Comparison of ENCODE assay signal across 8 mouse cellular contexts in the genomic region with DNA sequence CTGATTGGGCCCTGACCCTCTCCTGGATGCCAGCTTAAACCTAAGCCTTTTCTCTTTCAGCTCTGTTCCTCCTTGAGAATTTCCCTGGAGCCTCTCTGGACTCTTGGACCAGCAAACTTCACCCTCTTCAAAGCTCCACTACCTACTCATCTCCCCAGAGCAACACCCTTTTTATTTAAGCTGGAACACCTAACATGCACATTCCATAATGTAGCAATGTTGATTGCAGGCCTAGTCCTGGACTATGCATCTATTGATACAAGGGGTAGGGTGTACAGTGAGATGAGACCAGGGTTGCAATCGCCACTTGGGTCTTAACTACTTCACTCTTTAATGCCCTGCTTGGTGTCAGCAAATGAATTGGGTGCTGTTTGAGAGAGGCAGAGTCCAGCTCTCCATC. TPM values are rescaled to one million over a fixed set of nuclear protein-coding genes. Genes with fewer than 3 reads are reported as not detected.
DNase-seq lines count a peak whose midpoint lies in the region; ATAC-seq and TF ChIP-seq lines count a peak whose summit lies in the region.

No protein-coding gene starts in this region.

- TF ChIP-seq POLR2A in embryonic fibroblast, embryonic 13.5 days (IDR thresholded peaks at IDR 0.05; ENCODE audit: low read depth, low read length) = no peak

- no peaks in the 10 kb centered on the region for H3K27me3 ChIP-seq in lung, embryonic 14.5 days (ENCODE audit: insufficient read depth, low read length)
- no peaks in the 10 kb centered on the region for H3K27me3 ChIP-seq in intestine, postnatal 0 days (replicated peaks; ENCODE audit: control insufficient read depth, insufficient read depth, low read length)
- H3K27me3 ChIP-seq in neural tube, embryonic 13.5 days = no peaks in the 10 kb centered on the region

- H3K27ac ChIP-seq in lung, embryonic 14.5 days (ENCODE audit: low read depth) = peak overlapping the region; percentile 75
- H3K27ac ChIP-seq in embryonic fibroblast, embryonic 13.5 days (ENCODE audit: insufficient read depth, low read length) = peak overlapping the region; percentile 11; the same call in 1 of the 2 replicates
- peak overlapping the region; percentile 82; the same call in 1 of the 2 replicates for H3K27ac ChIP-seq in intestine, postnatal 0 days (ENCODE audit: low read depth, low read length)
- peak overlapping the region; percentile 68 for H3K27ac ChIP-seq in neural tube, embryonic 13.5 days (replicated peaks)

- peaks cover 21% of the 10 kb centered on the region for H3K36me3 ChIP-seq in lung, embryonic 14.5 days (ENCODE audit: insufficient read depth)
- H3K36me3 ChIP-seq in intestine, postnatal 0 days (ENCODE audit: control insufficient read depth, insufficient read depth) = peaks cover 24% of the 10 kb centered on the region
- peaks cover 25% of the 10 kb centered on the region for H3K36me3 ChIP-seq in neural tube, embryonic 13.5 days

- no peak overlapping the region; the same call in 1 of the 2 replicates for H3K9ac ChIP-seq in lung, embryonic 14.5 days
- H3K9ac ChIP-seq in intestine, postnatal 0 days (ENCODE audit: low read depth, low read length) = no peak overlapping the region
- peak overlapping the region; percentile 52; the same call in 1 of the 2 replicates for H3K9ac ChIP-seq in neural tube, embryonic 13.5 days

- H3K4me1 ChIP-seq in lung, embryonic 14.5 days (ENCODE audit: insufficient read depth) = peaks cover 7% of the 10 kb centered on the region
- H3K4me1 ChIP-seq in embryonic fibroblast, embryonic 13.5 days (ENCODE audit: control insufficient read depth, insufficient read depth, low read length) = no peaks in the 10 kb centered on the region; the same call in 1 of the 2 replicates
- peaks cover 9% of the 10 kb centered on the region for H3K4me1 ChIP-seq in intestine, postnatal 0 days (replicated peaks; ENCODE audit: control insufficient read depth, insufficient read depth, low read length)
- peaks cover 19% of the 10 kb centered on the region for H3K4me1 ChIP-seq in neural tube, embryonic 13.5 days (replicated peaks)

- peak overlapping the region; percentile 75 for H3K4me3 ChIP-seq in lung, embryonic 14.5 days (ENCODE audit: low read depth, low read length)
- H3K4me3 ChIP-seq in embryonic fibroblast, embryonic 13.5 days (ENCODE audit: insufficient read depth, low read length) = no peak overlapping the region
- 0 out of 2 replicates have a peak overlapping the region, but pooled peaks have one; percentile 70 for H3K4me3 ChIP-seq in intestine, postnatal 0 days (ENCODE audit: low read depth, low read length)
- peak overlapping the region; percentile 92 for H3K4me3 ChIP-seq in neural tube, embryonic 13.5 days

- 95% methylated on average over 1 of the region's 1 CpGs for WGBS in lung, embryonic 14.5 days
- 91% methylated on average over 1 of the region's 1 CpGs for WGBS in intestine, postnatal 0 days
- 96% methylated on average over 1 of the region's 1 CpGs for WGBS in neural tube, embryonic 13.5 days

- H3K9me3 ChIP-seq in lung, embryonic 14.5 days (ENCODE audit: low read depth, low read length) = no peaks in the 10 kb centered on the region
- no peaks in the 10 kb centered on the region for H3K9me3 ChIP-seq in intestine, postnatal 0 days (ENCODE audit: control insufficient read depth)
- no peaks in the 10 kb centered on the region for H3K9me3 ChIP-seq in neural tube, embryonic 13.5 days

- DNase-seq in lung, embryonic 14.5 days = no peak
- no peak for DNase-seq in lung, adult 18-20 months
- no peak for DNase-seq in thymus, postnatal 0 days (ENCODE audit: low spot score)
- DNase-seq in embryo, embryonic 9.5 days (ENCODE audit: extremely low spot score) = no peak

- peak; percentile 21 for ATAC-seq in lung, embryonic 14.5 days (ENCODE audit: insufficient read depth)
- ATAC-seq in intestine, postnatal 0 days = peak; percentile 31
- ATAC-seq in neural tube, embryonic 13.5 days (ENCODE audit: low read depth) = peak; percentile 32
- no peak; the same call in 1 of the 2 replicates for ATAC-seq in cerebellum, adult (ENCODE audit: insufficient number of reproducible peaks, low FRiP score, low TSS enrichment)

- TF ChIP-seq CTCF in lung, embryonic 14.5 days (IDR thresholded peaks at IDR 0.05; ENCODE audit: low read depth) = no peak
- no peak for TF ChIP-seq CTCF in embryonic fibroblast, embryonic 13.5 days (IDR thresholded peaks at IDR 0.05; ENCODE audit: borderline replicate concordance, insufficient read depth, low read length)
- no peak for TF ChIP-seq CTCF in intestine, postnatal 0 days (IDR thresholded peaks at IDR 0.05; ENCODE audit: low read depth)

- H3K4me2 ChIP-seq in lung, embryonic 14.5 days = peak overlapping the region; percentile 92
- H3K4me2 ChIP-seq in intestine, postnatal 0 days (replicated peaks; ENCODE audit: low read depth) = peak overlapping the region; percentile 91
- peak overlapping the region; percentile 95 for H3K4me2 ChIP-seq in neural tube, embryonic 13.5 days

RNA-seq across cellular contexts. Expression of a gene that starts 0.4 kb away (rescaled TPM):
- polyA plus RNA-seq in lung, embryonic 14.5 days (2014; fragmentation: Nextera tagmentation; extraction: Ambion mirVana) = 239 and 240 TPM in 2 replicates
- polyA plus RNA-seq in embryonic fibroblast, embryonic 13.5 days (2011; ENCODE audit: insufficient read length, low read depth, missing spikeins) = 617 and 890 TPM in 2 replicates
- polyA plus RNA-seq in intestine, postnatal 0 days (2015; fragmentation: Nextera tagmentation; extraction: Ambion mirVana) = 479 and 496 TPM in 2 replicates
- polyA plus RNA-seq in neural tube, embryonic 13.5 days (2015; fragmentation: Nextera tagmentation; extraction: Ambion mirVana) = 282 and 288 TPM in 2 replicates
- polyA plus RNA-seq in thymus, postnatal 0 days (2015; fragmentation: Nextera tagmentation; extraction: Ambion mirVana) = 395 and 403 TPM in 2 replicates

RNA-seq across cellular contexts. Expression of a gene that starts 5.7 kb away (rescaled TPM):
- polyA plus RNA-seq in lung, embryonic 14.5 days (2014; fragmentation: Nextera tagmentation; extraction: Ambion mirVana) = 3.0 TPM in 1 of 2 replicates, not detected in the other
- polyA plus RNA-seq in embryonic fibroblast, embryonic 13.5 days (2011; ENCODE audit: insufficient read length, low read depth, missing spikeins) = not detected in 2 replicates
- polyA plus RNA-seq in intestine, postnatal 0 days (2015; fragmentation: Nextera tagmentation; extraction: Ambion mirVana) = not detected in 2 replicates
- 1.9 TPM in 1 of 2 replicates, not detected in the other for polyA plus RNA-seq in neural tube, embryonic 13.5 days (2015; fragmentation: Nextera tagmentation; extraction: Ambion mirVana)
- 5.1 TPM in 1 of 2 replicates, not detected in the other for polyA plus RNA-seq in thymus, postnatal 0 days (2015; fragmentation: Nextera tagmentation; extraction: Ambion mirVana)

RNA-seq across cellular contexts. Expression of a gene that starts 14.6 kb away (rescaled TPM):
- polyA plus RNA-seq in lung, embryonic 14.5 days (2014; fragmentation: Nextera tagmentation; extraction: Ambion mirVana) = 3.4 and 4.0 TPM in 2 replicates
- polyA plus RNA-seq in embryonic fibroblast, embryonic 13.5 days (2011; ENCODE audit: insufficient read length, low read depth, missing spikeins) = 6.0 and 6.5 TPM in 2 replicates
- polyA plus RNA-seq in intestine, postnatal 0 days (2015; fragmentation: Nextera tagmentation; extraction: Ambion mirVana) = 1.5 and 1.6 TPM in 2 replicates
- 2.5 and 3.0 TPM in 2 replicates for polyA plus RNA-seq in neural tube, embryonic 13.5 days (2015; fragmentation: Nextera tagmentation; extraction: Ambion mirVana)
- 8.5 and 10.6 TPM in 2 replicates for polyA plus RNA-seq in thymus, postnatal 0 days (2015; fragmentation: Nextera tagmentation; extraction: Ambion mirVana)

RNA-seq across cellular contexts. Expression of a gene that starts 46.5 kb away (rescaled TPM):
- polyA plus RNA-seq in lung, embryonic 14.5 days (2014; fragmentation: Nextera tagmentation; extraction: Ambion mirVana) = not detected in 2 replicates
- 1.3 and 2.4 TPM in 2 replicates for polyA plus RNA-seq in embryonic fibroblast, embryonic 13.5 days (2011; ENCODE audit: insufficient read length, low read depth, missing spikeins)
- 0.60 and 1.3 TPM in 2 replicates for polyA plus RNA-seq in intestine, postnatal 0 days (2015; fragmentation: Nextera tagmentation; extraction: Ambion mirVana)
- 0.39 TPM in 1 of 2 replicates, not detected in the other for polyA plus RNA-seq in neural tube, embryonic 13.5 days (2015; fragmentation: Nextera tagmentation; extraction: Ambion mirVana)
- 0.34 and 0.75 TPM in 2 replicates for polyA plus RNA-seq in thymus, postnatal 0 days (2015; fragmentation: Nextera tagmentation; extraction: Ambion mirVana)

RNA-seq across cellular contexts. Expression of a gene that starts 53.4 kb away (rescaled TPM):
- polyA plus RNA-seq in lung, embryonic 14.5 days (2014; fragmentation: Nextera tagmentation; extraction: Ambion mirVana) = 0.86 and 1.6 TPM in 2 replicates
- polyA plus RNA-seq in embryonic fibroblast, embryonic 13.5 days (2011; ENCODE audit: insufficient read length, low read depth, missing spikeins) = 1.1 TPM in 1 of 2 replicates, not detected in the other
- 1.9 and 2.4 TPM in 2 replicates for polyA plus RNA-seq in intestine, postnatal 0 days (2015; fragmentation: Nextera tagmentation; extraction: Ambion mirVana)
- polyA plus RNA-seq in neural tube, embryonic 13.5 days (2015; fragmentation: Nextera tagmentation; extraction: Ambion mirVana) = 2.2 and 8.9 TPM in 2 replicates
- polyA plus RNA-seq in thymus, postnatal 0 days (2015; fragmentation: Nextera tagmentation; extraction: Ambion mirVana) = 14.1 and 14.3 TPM in 2 replicates

Comparison
In these comparisons a context has a peak if more than half of its experiments do, and no peak if none do; other contexts are left out.
1. H3K27ac ChIP-seq: peak in every context shown above with its lines; median percentile 82 in intestine, postnatal 0 days; 75 in lung, embryonic 14.5 days; 68 in neural tube, embryonic 13.5 days; 11 in embryonic fibroblast, embryonic 13.5 days.